Mouse (Mus musculus) regulatory T cell (primary cell): ENCODE results near the gene Cdon.

Experiments used
- in situ Hi-C: fragments of 300-600 bp; cut with MboI, MseI; formaldehyde crosslinking; loops from one replicate; pipeline ENCODE4 v1.15.1; 2025; ENCODE audit warnings: high pct_unique_total_duplicates

Gene Cdon

DNA sequence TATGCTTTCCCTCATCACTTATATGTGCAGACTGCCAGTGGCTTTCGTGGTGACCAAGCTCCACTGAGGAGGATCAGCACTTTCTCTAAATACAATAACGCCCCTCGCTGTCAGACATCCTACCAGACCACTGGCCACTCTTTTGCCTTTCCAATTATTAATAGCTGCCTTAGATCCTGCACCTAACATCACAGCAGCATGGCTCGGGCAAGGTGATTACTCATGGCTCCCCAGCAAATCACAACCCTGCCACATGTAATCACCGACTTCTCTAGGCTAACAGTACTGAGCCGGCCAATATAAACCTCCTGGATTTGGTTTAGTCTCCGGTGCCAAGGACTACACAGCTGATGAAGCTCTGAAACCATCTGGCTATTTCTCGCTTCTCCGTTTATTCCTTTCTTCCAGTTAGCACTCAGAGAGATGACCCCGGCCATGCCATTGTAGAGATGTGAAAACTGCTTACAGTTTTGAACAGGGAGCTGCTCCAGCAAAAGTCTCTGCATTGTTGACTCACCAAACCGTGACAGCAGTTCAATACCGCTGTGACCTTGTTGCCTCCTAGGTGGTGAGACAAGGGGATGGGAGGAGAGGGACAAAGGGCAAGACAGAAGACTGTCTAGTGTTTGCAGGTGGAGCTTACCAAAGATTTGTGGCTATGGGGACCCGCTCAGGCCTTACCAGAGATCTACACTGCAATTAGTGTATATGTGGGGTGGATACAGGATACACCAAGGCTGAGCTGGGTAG, 118.2 kb downstream of the Cdon start:
- in situ Hi-C loops: no loop called here

- in situ Hi-C loops: no loop called here
Measured at GRCm38 (mm10) chr9:35541024-35541423, 120.1 kb downstream of the Cdon start.

GRCm38 (mm10) chr9:35541488-35541887, 120.6 kb downstream of the Cdon start:
- in situ Hi-C loops: no loop called here

- in situ Hi-C loops: no loop called here
Measured at GRCm38 (mm10) chr9:35541941-35542340, 121.0 kb downstream of the Cdon start.

- in situ Hi-C loops: no loop called here
Measured at GRCm38 (mm10) chr9:35543099-35543860, 122.4 kb downstream of the Cdon start.

- in situ Hi-C loops: no loop called here
Measured at GRCm38 (mm10) chr9:35544666-35545065, 123.7 kb downstream of the Cdon start.

DNA sequence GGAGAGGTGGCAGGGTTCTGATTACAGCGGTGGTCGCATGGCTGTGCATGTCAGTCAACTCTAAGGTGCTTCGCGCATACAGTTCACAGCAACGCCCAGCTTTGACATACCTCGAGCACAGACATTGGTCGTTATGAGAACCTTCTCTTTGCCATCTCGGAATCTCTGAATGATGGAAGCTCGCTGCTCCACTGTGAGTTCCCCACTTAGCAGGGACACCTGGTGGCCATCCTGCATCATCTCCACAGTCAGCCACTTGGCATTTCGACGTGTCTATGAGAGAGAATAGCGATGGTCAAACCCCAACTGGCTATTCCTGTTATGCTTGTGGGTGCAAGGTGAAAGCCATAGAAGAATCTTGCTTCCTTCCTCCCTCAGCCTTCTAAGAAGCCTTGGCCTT, 124.8 kb downstream of the Cdon start:
- in situ Hi-C loops: no loop called here

GRCm38 (mm10) chr9:35546745-35547144, 125.8 kb downstream of the Cdon start:
- in situ Hi-C loops: no loop called here

DNA sequence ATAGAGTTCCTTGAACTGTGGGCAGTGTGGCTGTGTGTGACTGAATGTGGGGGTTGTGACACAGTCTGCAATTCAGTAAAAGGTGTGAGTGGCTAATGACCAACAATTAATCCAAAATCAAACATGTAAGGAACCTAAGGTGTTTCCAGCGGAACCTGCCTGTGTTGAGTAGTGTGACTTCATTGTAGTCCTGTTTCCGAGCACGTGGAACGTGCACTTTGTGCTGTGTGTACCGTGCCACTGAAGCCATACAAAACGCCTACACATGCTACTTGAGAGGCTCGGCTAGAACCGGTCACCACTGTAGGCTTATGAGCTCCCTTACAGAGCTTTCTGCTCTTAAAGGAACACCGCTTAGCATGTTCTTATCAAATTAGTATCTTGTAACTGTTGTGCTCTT, 127.5 kb downstream of the Cdon start:
- in situ Hi-C loops: no loop called here

DNA sequence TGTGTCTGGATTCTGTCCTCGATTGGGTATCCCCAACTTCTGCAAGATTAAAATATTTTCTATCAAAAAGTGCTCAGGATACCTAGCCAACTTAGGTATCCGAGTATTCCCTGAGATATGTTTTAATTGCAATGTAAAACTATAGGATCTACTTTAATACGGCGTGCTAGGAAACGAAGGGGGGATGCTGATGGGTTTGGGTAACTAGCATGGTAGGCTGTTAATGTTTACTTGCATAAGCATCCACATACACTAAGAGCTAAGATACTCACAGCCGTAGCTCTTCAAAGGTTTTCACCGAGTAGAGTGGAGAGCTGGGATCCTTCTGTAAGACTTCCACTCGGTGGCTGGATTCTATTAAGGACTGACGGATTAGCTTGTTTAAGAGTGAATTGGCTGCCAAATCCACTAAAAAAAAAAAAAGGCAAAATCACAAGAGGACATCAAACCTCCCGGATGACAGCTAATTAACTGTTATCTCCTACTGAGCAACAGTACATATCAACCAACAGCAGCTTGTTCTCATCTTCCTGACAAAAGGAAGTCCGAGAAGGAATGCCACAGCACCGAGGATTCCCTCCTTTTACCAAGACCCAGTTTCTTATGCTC, 135.7 kb downstream of the Cdon start:
- in situ Hi-C loops: loop anchor here (25.0 kb wide), 1 partner anchor 1206 kb away; the partner anchor contains the start of gene Stt3a
